Mouse (Mus musculus) kidney, postnatal 0 days (tissue): ENCODE results near the gene Fcf1. TPM values are rescaled to one million over a fixed set of nuclear protein-coding genes. Genes with fewer than 3 reads are reported as not detected.

ENCODE experiments used
- ATAC-seq: fragments of 200-750 bp; cut with Nextera tagmentation; replicated peaks from 2 replicates; pipeline ENCODE4 v1.8.0; 2017; ENCODE audit warnings: low read depth, moderate number of reproducible peaks, moderate TSS enrichment, moderate library complexity; ENCODE audit not compliant: low FRiP score
- DNase-seq: peaks from one replicate; pipeline ENCODE4 v3.0.0-alpha.2; 2016; ENCODE audit warnings: low spot score
- H3K27ac ChIP-seq: fragments of 300-500 bp; sonication (generic); 2 replicates; pipeline ENCODE4 v1.5.1; 2014; ENCODE audit warnings: mild to moderate bottlenecking
- H3K27me3 ChIP-seq: fragments of 300-500 bp; sonication (generic); 2 replicates; pipeline ENCODE4 v1.6.1; 2014; ENCODE audit warnings: low read length, mixed read lengths; ENCODE audit not compliant: insufficient read depth
- H3K36me3 ChIP-seq: fragments of 300-500 bp; sonication (generic); 2 replicates; pipeline ENCODE4 v1.6.1; 2014; ENCODE audit warnings: low read length, mixed read lengths; ENCODE audit not compliant: insufficient read depth
- H3K4me1 ChIP-seq: fragments of 300-500 bp; sonication (generic); replicated peaks from 2 replicates; pipeline ENCODE4 v1.6.1; 2014; ENCODE audit warnings: antibody characterized with exemption, low read length, mixed read lengths; ENCODE audit not compliant: insufficient read depth
- H3K4me2 ChIP-seq: fragments of 300-500 bp; sonication (generic); 2 replicates; pipeline ENCODE4 v1.6.1; 2014; ENCODE audit warnings: mild to moderate bottlenecking, low read length, moderate library complexity, mixed read lengths
- H3K4me3 ChIP-seq: fragments of 300-500 bp; sonication (generic); replicated peaks from 2 replicates; pipeline ENCODE4 v1.5.1; 2014; ENCODE audit warnings: low read depth, low read length
- H3K9ac ChIP-seq: fragments of 300-500 bp; sonication (generic); 2 replicates; pipeline ENCODE4 v1.6.1; 2014; ENCODE audit warnings: low read depth, low read length
- H3K9me3 ChIP-seq: fragments of 300-500 bp; sonication (generic); replicated peaks from 2 replicates; pipeline ENCODE4 v1.6.1; 2016; ENCODE audit warnings: low read length, inconsistent platforms, mixed read lengths
- CTCF ChIP-seq: IDR thresholded peaks from 2 replicates; pipeline ENCODE4 v1.5.1; 2016; ENCODE audit warnings: antibody characterized with exemption, low read depth, mild to moderate bottlenecking, moderate library complexity
- WGBS: fragments of 180-500 bp; shearing (Covaris S2); extraction: QIAGEN DNeasy Blood & Tissue Kit; methylation state at CpG from one replicate; pipeline ENCODE4 v1.1.7; 2014; 5-methylcytosine and 5-hydroxymethylcytosine counted together
- polyA plus RNA-seq: library from polyadenylated mRNA; unstranded; fragments of >200 nt; fragmentation: Nextera tagmentation; extraction: Ambion mirVana; gene quantifications from 2 replicates; pipeline ENCODE4 v1.2.1, GENCODE M21; 2015

Gene Fcf1
- polyA plus RNA-seq, 1 experiment from 2014 or later = 143 TPM

GRCm38 (mm10) chr12:84995112-84995761, 24.5 kb downstream of the Fcf1 start:
- ATAC-seq = no peak
- Histone ChIP-seq H3K4me3 (0 out of 2 replicates have a peak overlapping the region, but pooled peaks have one; percentile 79), H3K27ac (no peak overlapping the region), H3K9me3 (no peaks in the 10 kb centered on the region), H3K9ac (no peak overlapping the region), H3K4me1 (peaks cover 9% of the 10 kb centered on the region), H3K27me3 (no peaks in the 10 kb centered on the region), H3K36me3 (no peaks in the 10 kb centered on the region), H3K4me2 (peak overlapping the region; percentile 9; the same call in 1 of the 2 replicates)
- 94% methylated on average over 8 of the region's 9 CpGs for WGBS
- DNase-seq = no peak
- no peak for TF ChIP-seq CTCF

- Histone ChIP-seq H3K27me3 (no peaks in the 10 kb centered on the region), H3K36me3 (no peaks in the 10 kb centered on the region), H3K4me1 (peaks cover 9% of the 10 kb centered on the region), H3K9ac (peak within 1 kb of the TSS; percentile 91), H3K27ac (peak within 1 kb of the TSS; percentile 80; the same call in 1 of the 2 replicates), H3K4me2 (peak within 1 kb of the TSS; percentile 84), H3K9me3 (no peaks in the 10 kb centered on the region), H3K4me3 (peak within 1 kb of the TSS; percentile 79)
- WGBS = under 1% methylated on average over 45 of the region's 45 CpGs
- peak; percentile 99 for DNase-seq
- peak; percentile 65 for TF ChIP-seq CTCF
- peak; percentile 97 for ATAC-seq
Observed at GRCm38 (mm10) chr12:84996083-84996496, 25.4 kb downstream of the Fcf1 start, which contains the start of gene Ylpm1. Gene Ylpm1, plus strand, starts transcription at chr12:84996321.

GRCm38 (mm10) chr12:84996501-84997398, 26.1 kb downstream of the Fcf1 start:
- peak overlapping the region; percentile 84 for H3K4me2 ChIP-seq
- H3K36me3 ChIP-seq = no peaks in the 10 kb centered on the region
- H3K27me3 ChIP-seq = no peaks in the 10 kb centered on the region
- H3K9ac ChIP-seq = peak overlapping the region; percentile 91
- DNase-seq (peak; percentile 53), ATAC-seq (peak; percentile 43)
- no peaks in the 10 kb centered on the region for H3K9me3 ChIP-seq
- H3K27ac ChIP-seq = peak overlapping the region; percentile 80; the same call in 1 of the 2 replicates
- H3K4me1 ChIP-seq = peaks cover 9% of the 10 kb centered on the region
- H3K4me3 ChIP-seq = peak overlapping the region; percentile 79
- no peak for TF ChIP-seq CTCF
- WGBS = under 1% methylated on average over 40 of the region's 44 CpGs

- Histone ChIP-seq H3K27me3 (no peaks in the 10 kb centered on the region), H3K4me2 (peak overlapping the region; percentile 84), H3K36me3 (no peaks in the 10 kb centered on the region), H3K4me1 (peaks cover 9% of the 10 kb centered on the region), H3K9me3 (no peaks in the 10 kb centered on the region), H3K4me3 (no peak overlapping the region), H3K9ac (no peak overlapping the region), H3K27ac (no peak overlapping the region)
- DNase-seq = no peak
- no peak for TF ChIP-seq CTCF
- no peak for ATAC-seq
Observed at GRCm38 (mm10) chr12:84999053-84999452, 28.4 kb downstream of the Fcf1 start.

- H3K36me3 ChIP-seq = no peaks in the 10 kb centered on the region
Observed at GRCm38 (mm10) chr12:85006206-85006605, 35.5 kb downstream of the Fcf1 start.

DNA sequence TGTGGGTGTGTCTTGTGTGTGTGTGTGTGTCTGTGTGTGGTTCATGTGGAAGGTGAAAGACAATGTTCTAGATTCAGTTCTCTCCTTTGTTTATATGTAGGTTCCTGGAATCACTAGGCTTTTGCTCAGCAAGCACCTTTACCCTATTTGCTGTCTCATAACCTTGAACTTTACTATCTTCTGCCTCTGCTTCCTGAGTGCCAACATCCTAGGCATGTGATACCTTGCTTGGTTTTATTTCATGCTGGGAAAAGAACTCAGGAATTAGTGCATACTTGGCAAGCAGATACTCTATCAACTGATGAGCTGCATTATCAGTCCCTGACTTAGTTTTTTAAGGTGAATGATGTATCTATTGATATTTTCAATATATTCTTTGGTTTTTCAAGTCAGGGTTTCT, 36.3 kb downstream of the Fcf1 start:
- H3K9ac ChIP-seq = no peak overlapping the region
- DNase-seq (no peak), ATAC-seq (no peak)
- no peak overlapping the region for H3K27ac ChIP-seq
- no peaks in the 10 kb centered on the region for H3K27me3 ChIP-seq
- H3K9me3 ChIP-seq = no peaks in the 10 kb centered on the region
- no peak overlapping the region for H3K4me2 ChIP-seq
- H3K4me3 ChIP-seq = no peak overlapping the region
- H3K4me1 ChIP-seq = no peaks in the 10 kb centered on the region
- no peak for TF ChIP-seq CTCF
- no peaks in the 10 kb centered on the region for H3K36me3 ChIP-seq

More at GRCm38 (mm10) chr12:85006206-85006605, 35.5 kb downstream of the Fcf1 start:
- Histone ChIP-seq H3K9ac (no peak overlapping the region), H3K4me2 (no peak overlapping the region), H3K27ac (no peak overlapping the region), H3K9me3 (no peaks in the 10 kb centered on the region), H3K4me3 (no peak overlapping the region), H3K4me1 (no peaks in the 10 kb centered on the region), H3K27me3 (no peaks in the 10 kb centered on the region)
- no peak for ATAC-seq
- no peak for DNase-seq
- no peak for TF ChIP-seq CTCF
- 95% methylated on average over 1 of the region's 1 CpGs for WGBS
